Mouse (Mus musculus): Measurements from ENCODE around the gene Pde2a. TPM values are rescaled to one million over a fixed set of nuclear protein-coding genes. Genes with fewer than 3 reads are reported as not detected.

The Pde2a gene
- total and polyA plus RNA-seq, 2 experiments from 2014 or later, result 33.8 to 53.9 TPM

GRCm38 (mm10) chr7:101474399-101474811 is 52.9 kb downstream of the Pde2a start:
- Histone ChIP-seq H3K4me1 (ENCODE audit: insufficient read depth, low read length) (no peaks in the 10 kb centered on the region), H3K4me2 (ENCODE audit: low read depth, low read length, poor library complexity, severe bottlenecking) (no peak overlapping the region), H3K27ac (ENCODE audit: low read depth, low read length) (no peak overlapping the region), H3K9ac (replicated peaks; ENCODE audit: low read length, poor library complexity, severe bottlenecking) (no peak overlapping the region), H3K4me3 (ENCODE audit: low read depth, low read length) (no peak overlapping the region), H3K9me3 (ENCODE audit: low read length) (no peaks in the 10 kb centered on the region), H3K36me3 (ENCODE audit: insufficient read depth, low read length) (no peaks in the 10 kb centered on the region), H3K27me3 (ENCODE audit: insufficient read depth, low read length) (no peaks in the 10 kb centered on the region)
- TF ChIP-seq CTCF (IDR thresholded peaks at IDR 0.05), result no peak
- no peak for ATAC-seq (ENCODE audit: low FRiP score)
- no peak for DNase-seq (ENCODE audit: low spot score)
- WGBS, result 94% methylated on average over 5 of the region's 5 CpGs

- no peak overlapping the region for H3K9ac ChIP-seq (replicated peaks; ENCODE audit: low read length, poor library complexity, severe bottlenecking)
- no peaks in the 10 kb centered on the region for H3K36me3 ChIP-seq (ENCODE audit: insufficient read depth, low read length)
- 83% methylated on average over 3 of the region's 3 CpGs for WGBS
- no peak overlapping the region for H3K27ac ChIP-seq (ENCODE audit: low read depth, low read length)
- H3K27me3 ChIP-seq (ENCODE audit: insufficient read depth, low read length), result no peaks in the 10 kb centered on the region
- H3K4me2 ChIP-seq (ENCODE audit: low read depth, low read length, poor library complexity, severe bottlenecking), result no peak overlapping the region
- no peaks in the 10 kb centered on the region for H3K9me3 ChIP-seq (ENCODE audit: low read length)
- DNase-seq (ENCODE audit: low spot score), result no peak
- H3K4me3 ChIP-seq (ENCODE audit: low read depth, low read length), result no peak overlapping the region
- H3K4me1 ChIP-seq (ENCODE audit: insufficient read depth, low read length), result no peaks in the 10 kb centered on the region
- no peak for ATAC-seq (ENCODE audit: low FRiP score)
- no peak for TF ChIP-seq CTCF (IDR thresholded peaks at IDR 0.05)
These were observed 54.5 kb downstream of the Pde2a start for GRCm38 (mm10) chr7:101476028-101476427.

- H3K4me1 ChIP-seq (ENCODE audit: insufficient read depth, low read length), result no peaks in the 10 kb centered on the region
- no peak overlapping the region for H3K4me2 ChIP-seq (ENCODE audit: low read depth, low read length, poor library complexity, severe bottlenecking)
- no peaks in the 10 kb centered on the region for H3K27me3 ChIP-seq (ENCODE audit: insufficient read depth, low read length)
- H3K9me3 ChIP-seq (ENCODE audit: low read length), result no peaks in the 10 kb centered on the region
- no peaks in the 10 kb centered on the region for H3K36me3 ChIP-seq (ENCODE audit: insufficient read depth, low read length)
- ATAC-seq (ENCODE audit: low FRiP score) (no peak), DNase-seq (ENCODE audit: low spot score) (no peak)
- H3K4me3 ChIP-seq (ENCODE audit: low read depth, low read length), result no peak overlapping the region
- H3K9ac ChIP-seq (replicated peaks; ENCODE audit: low read length, poor library complexity, severe bottlenecking), result no peak overlapping the region
- H3K27ac ChIP-seq (ENCODE audit: low read depth, low read length), result no peak overlapping the region
- 78% methylated on average over 4 of the region's 4 CpGs for WGBS
- no peak for TF ChIP-seq CTCF (IDR thresholded peaks at IDR 0.05)
These were observed 55.0 kb downstream of the Pde2a start for GRCm38 (mm10) chr7:101476493-101476892.

- Histone ChIP-seq H3K9me3 (ENCODE audit: low read length) (no peaks in the 10 kb centered on the region), H3K9ac (replicated peaks; ENCODE audit: low read length, poor library complexity, severe bottlenecking) (no peak overlapping the region), H3K4me3 (ENCODE audit: low read depth, low read length) (no peak overlapping the region), H3K4me2 (ENCODE audit: low read depth, low read length, poor library complexity, severe bottlenecking) (no peak overlapping the region), H3K4me1 (ENCODE audit: insufficient read depth, low read length) (no peaks in the 10 kb centered on the region), H3K36me3 (ENCODE audit: insufficient read depth, low read length) (no peaks in the 10 kb centered on the region), H3K27ac (ENCODE audit: low read depth, low read length) (no peak overlapping the region), H3K27me3 (ENCODE audit: insufficient read depth, low read length) (no peaks in the 10 kb centered on the region)
- ATAC-seq (ENCODE audit: low FRiP score), result no peak
- 55% methylated on average over 5 of the region's 5 CpGs for WGBS
- TF ChIP-seq CTCF (IDR thresholded peaks at IDR 0.05), result no peak
- DNase-seq (ENCODE audit: low spot score), result peak; percentile 29
These were observed 55.7 kb downstream of the Pde2a start for GRCm38 (mm10) chr7:101477200-101477599.

- no peak overlapping the region for H3K27ac ChIP-seq (ENCODE audit: low read depth, low read length)
- no peaks in the 10 kb centered on the region for H3K4me1 ChIP-seq (ENCODE audit: insufficient read depth, low read length)
- 81% methylated on average over 5 of the region's 5 CpGs for WGBS
- no peak overlapping the region for H3K9ac ChIP-seq (replicated peaks; ENCODE audit: low read length, poor library complexity, severe bottlenecking)
- ATAC-seq (ENCODE audit: low FRiP score) (no peak), DNase-seq (ENCODE audit: low spot score) (no peak)
- no peak overlapping the region for H3K4me2 ChIP-seq (ENCODE audit: low read depth, low read length, poor library complexity, severe bottlenecking)
- H3K36me3 ChIP-seq (ENCODE audit: insufficient read depth, low read length), result no peaks in the 10 kb centered on the region
- H3K4me3 ChIP-seq (ENCODE audit: low read depth, low read length), result no peak overlapping the region
- no peak for TF ChIP-seq CTCF (IDR thresholded peaks at IDR 0.05)
- no peaks in the 10 kb centered on the region for H3K27me3 ChIP-seq (ENCODE audit: insufficient read depth, low read length)
- H3K9me3 ChIP-seq (ENCODE audit: low read length), result no peaks in the 10 kb centered on the region
These were observed 56.6 kb downstream of the Pde2a start for GRCm38 (mm10) chr7:101478099-101478498.

- H3K4me1 ChIP-seq (ENCODE audit: insufficient read depth, low read length), result no peaks in the 10 kb centered on the region
- WGBS, result 77% methylated on average over 4 of the region's 4 CpGs
- no peak overlapping the region for H3K4me3 ChIP-seq (ENCODE audit: low read depth, low read length)
- no peaks in the 10 kb centered on the region for H3K36me3 ChIP-seq (ENCODE audit: insufficient read depth, low read length)
- no peak overlapping the region for H3K9ac ChIP-seq (replicated peaks; ENCODE audit: low read length, poor library complexity, severe bottlenecking)
- no peak overlapping the region for H3K4me2 ChIP-seq (ENCODE audit: low read depth, low read length, poor library complexity, severe bottlenecking)
- DNase-seq (ENCODE audit: low spot score) (no peak), ATAC-seq (ENCODE audit: low FRiP score) (no peak)
- H3K27me3 ChIP-seq (ENCODE audit: insufficient read depth, low read length), result no peaks in the 10 kb centered on the region
- no peaks in the 10 kb centered on the region for H3K9me3 ChIP-seq (ENCODE audit: low read length)
- H3K27ac ChIP-seq (ENCODE audit: low read depth, low read length), result no peak overlapping the region
- no peak for TF ChIP-seq CTCF (IDR thresholded peaks at IDR 0.05)
These were observed 58.4 kb downstream of the Pde2a start for GRCm38 (mm10) chr7:101479841-101480240.

Data from midbrain, postnatal 0 days (tissue).